Comparison of ENCODE assay signal across 13 mouse cellular contexts in the genomic region with DNA sequence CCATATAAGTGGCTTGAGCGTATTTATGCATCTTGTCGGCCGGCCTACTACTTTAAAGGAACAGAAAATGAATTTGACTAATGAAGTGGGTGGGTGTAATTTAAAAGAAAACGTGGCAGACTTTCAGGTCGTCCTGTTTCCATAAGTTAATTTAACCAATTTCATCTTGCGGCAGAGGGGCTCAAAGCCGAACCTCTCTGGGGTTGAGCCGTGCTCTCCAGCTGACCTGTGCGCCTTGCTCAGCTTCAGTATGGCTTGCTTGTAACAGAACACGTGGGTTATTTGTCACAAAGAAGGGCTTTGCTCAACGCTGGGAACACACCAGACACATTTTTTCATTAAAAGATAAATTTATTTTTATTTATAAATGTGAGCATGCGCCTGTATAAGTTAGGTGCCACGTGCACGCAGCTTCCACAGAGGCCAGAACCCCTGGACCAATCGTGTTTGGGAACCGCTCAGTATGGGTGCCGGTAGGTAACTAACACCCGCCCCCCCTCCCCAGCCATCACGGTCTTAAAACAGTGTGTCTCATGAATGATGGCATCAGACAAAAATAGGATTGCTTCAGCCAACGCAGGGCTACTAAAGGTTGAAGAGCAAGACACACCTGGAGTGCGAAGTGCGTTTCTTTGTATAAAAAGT.
DNase-seq lines count a peak whose midpoint lies in the region; ATAC-seq lines count a peak whose summit lies in the region.
"Had no signal": no experiment of that assay in that cellular context is flagged by ENCODE, and none has a peak within 500 bp of the region (broad histone marks: within the 10 kb centered on the region; RNA-seq: fewer than 3 reads in every experiment).

No protein-coding gene starts in this region.

- no peaks in the 10 kb centered on the region for H3K9me3 ChIP-seq in hindbrain, embryonic 14.5 days (ENCODE audit: control insufficient read depth, low read length)
- H3K9me3 ChIP-seq in hindbrain, embryonic 10.5 days, result no peaks in the 10 kb centered on the region
- no peaks in the 10 kb centered on the region for H3K9me3 ChIP-seq in forebrain, embryonic 13.5 days (replicated peaks)
- no peaks in the 10 kb centered on the region for H3K9me3 ChIP-seq in midbrain, embryonic 12.5 days
- no peaks in the 10 kb centered on the region for H3K9me3 ChIP-seq in kidney, embryonic 14.5 days (ENCODE audit: control insufficient read depth, low read length)
- H3K9me3 ChIP-seq: embryonic facial prominence, embryonic 13.5 days; limb, embryonic 12.5 days had no signal

- WGBS in hindbrain, embryonic 14.5 days, result 72% methylated on average over 22 of the region's 22 CpGs
- 83% methylated on average over 22 of the region's 22 CpGs for WGBS in hindbrain, embryonic 10.5 days
- 48% methylated on average over 22 of the region's 22 CpGs for WGBS in forebrain, embryonic 13.5 days
- WGBS in midbrain, embryonic 12.5 days, result 62% methylated on average over 22 of the region's 22 CpGs
- 88% methylated on average over 22 of the region's 22 CpGs for WGBS in kidney, embryonic 14.5 days

- no peak for DNase-seq in frontal cortex, postnatal 14 days (ENCODE audit: low spot score in 2 of 2)
- DNase-seq in hindbrain, embryonic 14.5 days (ENCODE audit: low spot score), result no peak
- DNase-seq in hindbrain, embryonic 10.5 days (ENCODE audit: low spot score), result no peak
- no peak for DNase-seq in thymus, postnatal 25 days
- DNase-seq: adrenal gland, adult 8-10 months; kidney, postnatal 25 days; thymus, adult 18-20 months had no signal

- H3K9ac ChIP-seq in hindbrain, embryonic 14.5 days, result peak overlapping the region; percentile 35; the same call in 1 of the 2 replicates
- 0 out of 2 replicates have a peak overlapping the region, but pooled peaks have one; percentile 31 for H3K9ac ChIP-seq in forebrain, embryonic 13.5 days
- no peak overlapping the region for H3K9ac ChIP-seq in midbrain, embryonic 12.5 days (replicated peaks)
- no peak overlapping the region for H3K9ac ChIP-seq in kidney, embryonic 14.5 days (ENCODE audit: low read depth, low read length)
- H3K9ac ChIP-seq: embryonic facial prominence, embryonic 13.5 days; limb, embryonic 12.5 days had no signal

- H3K36me3 ChIP-seq in hindbrain, embryonic 14.5 days (replicated peaks; ENCODE audit: control insufficient read depth, insufficient read depth), result no peaks in the 10 kb centered on the region
- H3K36me3 ChIP-seq in hindbrain, embryonic 10.5 days, result no peaks in the 10 kb centered on the region
- no peaks in the 10 kb centered on the region for H3K36me3 ChIP-seq in forebrain, embryonic 13.5 days (ENCODE audit: poor library complexity, severe bottlenecking)
- H3K36me3 ChIP-seq in midbrain, embryonic 12.5 days, result no peaks in the 10 kb centered on the region
- H3K36me3 ChIP-seq in kidney, embryonic 14.5 days (ENCODE audit: control insufficient read depth, insufficient read depth, low read length), result no peaks in the 10 kb centered on the region
- H3K36me3 ChIP-seq: embryonic facial prominence, embryonic 13.5 days; limb, embryonic 12.5 days had no signal

- no peak overlapping the region for H3K4me3 ChIP-seq in hindbrain, embryonic 14.5 days (replicated peaks; ENCODE audit: low read length)
- no peak overlapping the region for H3K4me3 ChIP-seq in hindbrain, embryonic 10.5 days
- H3K4me3 ChIP-seq in forebrain, embryonic 13.5 days, result peak overlapping the region; percentile 24
- H3K4me3 ChIP-seq in midbrain, embryonic 12.5 days, result 0 out of 2 replicates have a peak overlapping the region, but pooled peaks have one; percentile 19
- H3K4me3 ChIP-seq in kidney, embryonic 14.5 days (ENCODE audit: low read length), result no peak overlapping the region
- H3K4me3 ChIP-seq: embryonic facial prominence, embryonic 13.5 days; limb, embryonic 12.5 days had no signal

- peak; percentile 4; the same call in 1 of the 2 replicates for ATAC-seq in frontal cortex, adult (ENCODE audit: low TSS enrichment)
- ATAC-seq in hindbrain, embryonic 14.5 days (ENCODE audit: low FRiP score), result no peak
- ATAC-seq in forebrain, embryonic 13.5 days, result peak; percentile 54; the same call in 1 of the 2 replicates
- ATAC-seq in midbrain, embryonic 12.5 days (ENCODE audit: low FRiP score, low read depth), result peak; percentile 59
- ATAC-seq in kidney, embryonic 14.5 days (ENCODE audit: low FRiP score, low TSS enrichment), result no peak

- H3K27ac ChIP-seq in hindbrain, embryonic 14.5 days, result no peak overlapping the region
- no peak overlapping the region for H3K27ac ChIP-seq in hindbrain, embryonic 10.5 days
- H3K27ac ChIP-seq in forebrain, embryonic 13.5 days, result peak overlapping the region; percentile 66; the same call in 1 of the 2 replicates
- peak overlapping the region; percentile 4; the same call in 1 of the 2 replicates for H3K27ac ChIP-seq in midbrain, embryonic 12.5 days (replicated peaks)
- no peak overlapping the region for H3K27ac ChIP-seq in kidney, embryonic 14.5 days (ENCODE audit: low read depth, low read length)
- H3K27ac ChIP-seq: embryonic facial prominence, embryonic 13.5 days; limb, embryonic 12.5 days had no signal

- H3K27me3 ChIP-seq in hindbrain, embryonic 14.5 days (ENCODE audit: control insufficient read depth, insufficient read depth, low read length), result no peaks in the 10 kb centered on the region
- H3K27me3 ChIP-seq in hindbrain, embryonic 10.5 days (ENCODE audit: insufficient read depth, poor library complexity, severe bottlenecking), result peaks cover 19% of the 10 kb centered on the region
- H3K27me3 ChIP-seq in forebrain, embryonic 13.5 days, result peaks cover 1% of the 10 kb centered on the region
- H3K27me3 ChIP-seq in midbrain, embryonic 12.5 days, result peaks cover 28% of the 10 kb centered on the region; the same call in 1 of the 2 replicates
- H3K27me3 ChIP-seq in kidney, embryonic 14.5 days (ENCODE audit: control insufficient read depth, insufficient read depth, low read length), result no peaks in the 10 kb centered on the region
- H3K27me3 ChIP-seq: embryonic facial prominence, embryonic 13.5 days had no signal

- H3K4me1 ChIP-seq in hindbrain, embryonic 14.5 days (replicated peaks; ENCODE audit: control insufficient read depth, insufficient read depth, low read length), result peaks cover 12% of the 10 kb centered on the region
- H3K4me1 ChIP-seq in hindbrain, embryonic 10.5 days (replicated peaks), result peaks cover 11% of the 10 kb centered on the region; the same call in 1 of the 2 replicates
- H3K4me1 ChIP-seq in forebrain, embryonic 13.5 days, result peaks cover 15% of the 10 kb centered on the region
- peaks cover 13% of the 10 kb centered on the region for H3K4me1 ChIP-seq in midbrain, embryonic 12.5 days
- H3K4me1 ChIP-seq in kidney, embryonic 14.5 days (ENCODE audit: control insufficient read depth, insufficient read depth, low read length), result no peaks in the 10 kb centered on the region
- H3K4me1 ChIP-seq: embryonic facial prominence, embryonic 13.5 days; limb, embryonic 12.5 days had no signal

- H3K4me2 ChIP-seq in hindbrain, embryonic 14.5 days (replicated peaks), result peak overlapping the region; percentile 38; the same call in 1 of the 2 replicates
- peak overlapping the region; percentile 59 for H3K4me2 ChIP-seq in forebrain, embryonic 13.5 days
- H3K4me2 ChIP-seq in midbrain, embryonic 12.5 days (replicated peaks), result peak overlapping the region; percentile 48
- H3K4me2 ChIP-seq in kidney, embryonic 14.5 days (replicated peaks; ENCODE audit: low read depth, low read length), result no peak overlapping the region
- H3K4me2 ChIP-seq: embryonic facial prominence, embryonic 13.5 days; limb, embryonic 12.5 days had no signal

Comparison
In these comparisons a context has a peak if more than half of its experiments do, and no peak if none do; other contexts are left out.
1. ATAC-seq: peak in frontal cortex, adult (single experiment), forebrain, embryonic 13.5 days (single experiment) and midbrain, embryonic 12.5 days (single experiment); none in hindbrain, embryonic 14.5 days (single experiment) and kidney, embryonic 14.5 days (single experiment).
2. H3K27ac ChIP-seq: peak in forebrain, embryonic 13.5 days (single experiment) and midbrain, embryonic 12.5 days (single experiment); none in hindbrain, embryonic 14.5 days (single experiment), hindbrain, embryonic 10.5 days (single experiment) and kidney, embryonic 14.5 days (single experiment).
3. H3K4me3 ChIP-seq: peak in forebrain, embryonic 13.5 days (single experiment) and midbrain, embryonic 12.5 days (single experiment); none in hindbrain, embryonic 14.5 days (single experiment), hindbrain, embryonic 10.5 days (single experiment) and kidney, embryonic 14.5 days (single experiment).
4. H3K9ac ChIP-seq: peak in hindbrain, embryonic 14.5 days (single experiment) and forebrain, embryonic 13.5 days (single experiment); none in midbrain, embryonic 12.5 days (single experiment) and kidney, embryonic 14.5 days (single experiment).